Mouse (Mus musculus): ENCODE data around the gene Carns1.

DNA sequence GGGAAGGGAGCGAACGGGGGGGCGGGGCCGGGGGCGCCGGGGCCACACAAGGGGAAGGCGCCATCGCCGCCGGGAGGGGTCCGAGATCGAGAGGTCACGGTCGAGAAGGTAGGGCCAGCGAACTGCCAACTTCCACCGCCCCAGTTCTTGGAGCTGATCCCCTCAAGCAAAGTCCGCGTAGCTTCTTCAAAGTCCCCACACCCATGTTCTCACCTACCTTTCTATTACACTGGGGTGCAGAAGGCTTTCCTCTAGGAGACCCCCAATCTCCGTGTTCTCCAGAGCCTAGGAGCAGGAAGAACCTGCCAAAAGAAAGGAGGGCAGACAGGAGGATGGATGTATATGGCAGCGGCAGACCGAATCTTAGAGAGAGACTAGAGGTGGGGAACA is 40.2 kb upstream of the Carns1 start:
- no peak for TF ChIP-seq CTCF (IDR thresholded peaks at IDR 0.05; ENCODE audit: insufficient read depth, low read depth, low read length)
- TF ChIP-seq POLR2A (IDR thresholded peaks at IDR 0.05; ENCODE audit: insufficient read depth, low read depth, low read length) = no peak
